Mouse (Mus musculus) heart, postnatal 36 days (tissue): ENCODE results near the gene Thoc5. TPM values are rescaled to one million over a fixed set of nuclear protein-coding genes. Genes with fewer than 3 reads are reported as not detected.

ENCODE experiments used
- DNase-seq, 2 experiments: peaks; one replicate each; pipeline ENCODE4 v3.0.0; 2021 to 2022
- intact Hi-C: fragments of 180-260 bp; cut with DNase I; formaldehyde crosslinking; loops from one replicate; pipeline ENCODE4 v1.15.1; 2025
- total RNA-seq, 2 experiments: library from RNA; stranded (reverse); gene quantifications; 2 replicates each; pipeline ENCODE4 v1.2.3; 2021

Gene Thoc5
- total RNA-seq, result 10 to 100 TPM; 16.0 to 17.1 TPM

DNA sequence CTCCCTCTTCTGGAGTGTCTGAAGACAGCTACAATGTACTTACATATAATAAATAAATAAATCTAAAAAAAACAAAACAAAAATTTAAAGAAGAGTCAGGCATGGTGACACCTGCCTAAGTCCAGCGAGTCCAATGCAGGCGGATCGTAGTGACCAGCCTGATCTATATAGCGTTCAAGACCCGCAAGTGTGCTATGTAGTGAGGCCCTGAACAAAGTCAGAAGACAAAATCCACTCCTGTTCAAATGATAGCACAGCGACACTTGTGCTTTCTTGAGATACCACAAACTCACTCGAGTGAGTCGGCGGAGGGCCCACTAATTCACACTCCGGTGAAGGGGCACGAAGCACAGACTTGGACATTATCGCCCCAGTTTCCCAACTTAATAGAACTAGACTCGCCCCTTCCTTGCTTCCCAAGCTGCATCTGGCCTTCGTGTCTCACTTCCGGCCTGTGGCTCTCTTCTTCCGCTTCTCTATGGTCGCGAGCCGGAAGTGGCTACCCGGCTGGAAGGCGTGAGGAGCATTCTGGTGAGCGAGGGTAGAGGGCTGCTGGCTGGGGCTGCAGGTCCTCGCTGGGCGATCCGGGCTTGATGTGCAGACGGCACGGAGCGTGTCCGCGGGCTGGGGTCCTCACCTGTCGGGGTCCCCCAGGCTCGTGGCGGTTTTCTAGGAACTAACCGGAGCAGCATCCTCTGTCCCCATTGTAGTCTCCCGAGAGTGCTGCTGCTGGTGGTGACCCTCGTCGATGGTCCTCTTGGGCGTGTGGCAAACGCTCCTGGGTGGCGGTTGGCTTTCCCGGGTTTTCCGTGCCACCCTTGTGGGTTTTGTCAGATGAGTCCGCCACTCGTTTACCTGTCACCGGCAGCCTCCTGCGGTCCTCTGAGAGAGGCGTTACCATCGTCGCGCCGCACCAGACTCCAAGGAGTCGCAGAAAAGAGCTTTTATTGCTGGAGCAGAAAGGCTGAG is at the start of gene Thoc5:
TSS of gene Thoc5 (plus strand) at position 473 of the 969 bp plus-strand sequence.
- intact Hi-C loops, result no loop called here
- DNase-seq, result peak; percentile 80 to 81

DNA sequence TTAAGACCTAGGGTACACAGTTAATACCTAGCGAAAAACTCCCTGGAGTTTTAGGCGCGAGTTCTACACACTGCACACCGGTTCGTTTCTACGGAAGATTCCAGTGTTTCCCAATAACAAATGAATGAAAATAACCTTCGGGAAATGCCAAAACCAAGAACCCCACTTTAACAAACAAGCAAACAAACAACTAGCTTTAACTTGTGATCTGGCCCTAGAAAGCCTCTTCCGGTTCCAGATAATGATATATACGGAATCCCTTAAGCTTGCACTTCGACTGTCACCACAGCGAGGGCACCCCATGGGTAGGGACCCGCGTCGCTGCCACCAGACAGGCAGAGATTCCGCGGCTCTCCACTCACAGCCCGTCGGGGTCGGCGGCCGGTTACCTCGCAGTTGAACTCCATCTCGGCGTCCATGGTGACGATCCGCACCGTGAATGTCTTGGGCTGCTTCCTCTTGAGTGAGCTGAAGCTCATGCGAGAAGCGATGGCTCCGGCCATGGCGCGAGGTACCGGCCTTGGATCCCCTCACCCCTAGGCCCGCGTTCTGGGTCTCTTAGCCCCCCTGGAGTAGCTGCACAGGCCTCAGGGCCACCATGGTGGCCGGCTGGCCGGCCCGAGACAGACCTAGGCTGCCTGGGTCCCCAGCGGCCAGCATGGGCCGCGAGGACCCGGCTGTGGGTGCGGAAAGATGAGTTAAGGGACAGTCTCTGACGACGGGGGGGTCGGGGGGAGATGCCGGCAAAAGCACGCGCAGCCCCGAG is 46.5 kb upstream of the Thoc5 start:
- intact Hi-C loops, result no loop called here
- DNase-seq, result peak; percentile 41 to 54

DNA sequence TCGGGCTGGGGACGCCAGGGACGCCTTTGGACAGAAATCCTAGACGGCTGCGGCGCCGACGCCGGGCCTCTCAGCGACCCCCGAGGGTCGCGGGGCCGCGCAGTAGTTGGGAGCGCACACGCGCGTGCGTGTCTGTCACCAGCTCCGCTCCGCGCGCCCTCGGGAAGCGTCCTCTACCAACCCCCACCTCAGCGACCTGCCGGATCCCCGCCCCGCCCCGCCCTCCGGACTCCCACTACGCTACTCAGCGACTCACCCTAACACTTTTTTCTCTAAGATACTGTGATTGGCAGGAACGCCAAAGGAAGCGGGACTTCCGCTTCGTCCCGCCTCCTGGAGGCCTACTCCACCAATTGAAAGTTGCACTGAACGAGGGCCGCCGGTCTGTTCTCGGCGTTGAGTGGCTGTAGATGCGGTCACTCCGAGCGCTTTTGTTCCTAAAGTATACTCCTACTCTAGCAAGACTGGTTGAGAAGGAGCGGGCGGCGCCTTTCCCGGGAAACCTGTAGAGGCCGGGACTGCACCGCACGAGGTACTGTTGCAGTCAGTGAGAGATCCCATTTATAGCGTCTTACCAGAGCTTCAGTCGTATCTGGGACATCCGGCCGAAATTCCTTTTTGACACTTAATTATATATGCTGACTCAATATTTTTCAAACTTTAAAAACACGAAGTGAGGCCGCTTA is 45.7 kb upstream of the Thoc5 start, which contains the start of gene Nf2:
TSS of gene Nf2 (minus strand) at position 279 of the 686 bp plus-strand sequence.
- intact Hi-C loops, result no loop called here

DNA sequence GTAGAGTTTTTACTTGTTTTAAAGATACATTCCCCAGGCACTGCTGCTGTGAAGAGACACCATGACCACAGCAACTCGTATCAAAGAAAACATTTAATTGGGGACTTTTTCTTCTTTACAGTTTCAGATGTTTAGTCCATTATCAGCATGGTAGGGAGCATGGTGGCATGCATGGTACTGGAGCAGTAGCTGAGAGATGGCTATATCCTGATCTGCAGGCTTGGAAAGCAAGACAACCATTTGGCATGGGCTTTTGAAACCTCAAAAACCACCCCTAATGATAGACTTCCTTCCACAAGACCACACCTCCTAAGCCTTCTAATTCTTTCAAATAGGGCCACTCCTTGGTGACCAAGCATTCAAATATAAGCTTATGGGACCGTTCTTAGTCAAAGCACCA is 44.7 kb upstream of the Thoc5 start:
- intact Hi-C loops, result no loop called here
- no peak for DNase-seq

More for the DNA sequence above, 45.7 kb upstream of the Thoc5 start, which contains the start of gene Nf2:
- peak; percentile 93 to 95 for DNase-seq

DNA sequence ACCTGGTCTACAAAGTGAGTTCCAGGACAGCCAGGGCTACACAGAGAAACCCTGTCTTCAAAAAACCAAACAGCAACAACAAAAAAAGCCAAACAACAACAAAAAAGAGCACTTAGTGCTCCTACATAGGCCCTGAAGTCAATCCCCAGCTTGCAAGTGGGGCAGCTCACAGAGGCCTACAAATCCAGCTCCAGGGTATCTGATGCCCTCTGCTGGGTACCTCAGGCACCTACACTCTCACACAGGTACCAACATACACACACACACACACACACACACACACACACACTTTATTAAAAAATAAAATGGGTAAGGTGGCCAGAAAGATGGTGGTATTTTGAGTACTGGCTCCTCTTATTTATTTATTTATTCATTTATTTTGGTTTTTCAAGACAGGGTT is 42.1 kb upstream of the Thoc5 start:
- no peak for DNase-seq
- intact Hi-C loops, result no loop called here

DNA sequence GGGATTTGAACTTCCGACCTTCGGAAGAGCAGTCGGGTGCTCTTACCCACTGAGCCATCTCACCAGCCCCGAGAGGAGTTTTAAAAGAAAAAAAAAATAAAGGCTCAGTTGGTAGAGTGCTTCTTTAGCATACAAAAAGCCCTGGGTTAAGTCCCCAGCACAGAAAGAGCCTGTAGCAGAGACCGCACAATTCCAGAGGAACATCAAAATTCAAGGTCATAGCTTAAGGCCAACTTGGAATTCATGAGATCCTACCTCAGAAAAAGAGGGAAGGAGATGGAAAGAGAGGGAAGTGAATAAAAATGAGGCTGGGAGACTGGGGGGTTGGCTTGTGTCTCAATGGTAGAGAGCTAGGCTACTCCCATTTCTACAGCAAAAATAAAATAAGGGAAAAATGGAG is 40.9 kb upstream of the Thoc5 start:
- no peak for DNase-seq
- intact Hi-C loops, result no loop called here

DNA sequence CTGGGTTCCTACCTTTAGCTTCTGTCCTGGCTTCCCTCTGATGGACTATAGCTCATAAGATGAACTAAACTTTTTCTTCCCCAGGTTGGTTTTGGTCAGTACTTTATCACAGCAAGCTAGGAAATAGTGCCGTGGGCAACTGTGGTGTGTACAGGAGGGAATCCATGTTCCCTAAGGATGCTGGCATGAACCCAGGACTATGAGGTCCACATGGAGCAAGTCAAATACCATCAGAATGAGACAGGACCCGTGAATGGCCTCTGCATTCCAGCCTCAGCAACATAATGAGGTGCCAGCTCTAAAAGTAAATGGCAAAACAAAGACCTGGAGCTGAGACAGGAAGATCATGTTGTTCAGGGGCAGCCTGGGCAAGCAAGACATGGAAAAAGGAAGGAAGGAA is 36.7 kb upstream of the Thoc5 start:
- intact Hi-C loops, result no loop called here
- DNase-seq, result no peak

DNA sequence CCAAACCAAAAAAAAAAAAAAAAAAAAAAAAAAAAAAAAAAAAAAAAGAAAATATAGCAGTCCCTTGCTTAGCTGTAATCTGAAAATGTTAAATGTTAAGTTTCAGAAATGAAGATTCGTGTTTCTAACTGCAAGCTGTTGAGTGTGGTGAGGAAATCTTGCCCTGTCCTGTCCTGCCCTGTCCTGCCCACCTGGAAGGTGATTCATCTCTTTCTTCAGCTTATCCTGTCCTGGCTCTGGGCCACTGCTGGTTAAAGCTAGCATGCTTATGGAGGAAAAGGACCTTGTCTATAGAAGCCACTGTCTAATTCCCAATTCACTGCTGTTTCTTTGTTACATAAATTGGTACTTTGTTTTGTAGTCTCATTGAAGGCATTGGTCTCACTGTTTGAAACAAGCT is 34.1 kb upstream of the Thoc5 start:
- intact Hi-C loops, result no loop called here
- DNase-seq, result no peak

DNA sequence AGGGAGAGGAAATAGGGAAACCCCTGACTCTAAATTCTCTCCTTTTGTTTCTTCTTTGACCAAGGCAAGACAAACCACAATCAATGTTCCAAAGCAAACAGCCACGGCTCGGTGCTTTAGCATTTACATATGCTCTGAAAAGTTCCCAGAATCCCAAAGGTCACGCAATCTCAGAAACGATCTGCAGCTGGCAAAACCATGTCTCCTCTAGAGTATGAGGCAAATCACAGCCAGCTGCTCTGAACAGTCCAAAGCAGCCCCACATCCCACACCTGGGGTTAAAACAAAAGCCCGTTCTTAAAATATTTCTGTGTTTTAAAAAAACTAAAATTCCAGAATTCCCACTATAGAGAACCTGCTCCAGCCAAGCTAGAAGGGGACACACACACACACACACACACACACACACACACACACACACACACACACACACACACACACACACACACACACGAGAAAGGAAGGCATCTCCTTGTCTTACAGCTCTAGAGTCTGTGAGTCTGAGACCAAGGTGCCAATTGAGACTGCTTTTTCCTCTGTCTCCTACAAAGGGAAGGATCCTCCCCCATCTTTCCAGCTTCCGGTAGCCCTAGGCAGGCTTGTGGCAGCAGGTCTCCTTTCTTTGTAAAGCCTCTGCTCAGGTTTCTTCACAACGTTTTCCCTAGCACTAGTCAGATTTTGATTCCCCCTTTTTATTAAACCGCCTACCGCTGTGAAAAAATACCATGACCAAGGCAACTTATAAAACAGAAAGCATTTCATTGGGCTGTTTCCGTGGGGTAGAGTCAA is 33.1 kb upstream of the Thoc5 start:
- intact Hi-C loops, result no loop called here
- no peak for DNase-seq

DNA sequence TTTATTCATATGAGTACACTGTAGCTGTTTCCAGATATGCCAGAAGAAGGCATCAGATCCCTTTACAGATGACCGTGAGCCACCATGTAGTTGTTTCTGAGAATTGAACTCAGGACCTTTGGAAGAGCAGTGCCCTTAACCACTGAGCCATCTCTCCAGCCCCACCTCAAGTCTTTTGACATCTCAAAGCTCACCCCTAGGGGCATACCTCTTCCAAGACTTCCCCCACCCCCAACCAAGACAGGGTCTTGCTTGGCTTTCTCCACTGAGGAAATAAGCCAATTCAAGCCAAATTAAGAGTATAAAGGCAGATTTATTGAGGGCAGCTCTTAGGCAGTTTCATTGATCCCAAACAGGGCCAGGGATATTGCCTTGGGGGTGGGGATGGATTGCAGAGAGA is 32.4 kb upstream of the Thoc5 start:
- DNase-seq, result no peak
- intact Hi-C loops, result no loop called here

DNA sequence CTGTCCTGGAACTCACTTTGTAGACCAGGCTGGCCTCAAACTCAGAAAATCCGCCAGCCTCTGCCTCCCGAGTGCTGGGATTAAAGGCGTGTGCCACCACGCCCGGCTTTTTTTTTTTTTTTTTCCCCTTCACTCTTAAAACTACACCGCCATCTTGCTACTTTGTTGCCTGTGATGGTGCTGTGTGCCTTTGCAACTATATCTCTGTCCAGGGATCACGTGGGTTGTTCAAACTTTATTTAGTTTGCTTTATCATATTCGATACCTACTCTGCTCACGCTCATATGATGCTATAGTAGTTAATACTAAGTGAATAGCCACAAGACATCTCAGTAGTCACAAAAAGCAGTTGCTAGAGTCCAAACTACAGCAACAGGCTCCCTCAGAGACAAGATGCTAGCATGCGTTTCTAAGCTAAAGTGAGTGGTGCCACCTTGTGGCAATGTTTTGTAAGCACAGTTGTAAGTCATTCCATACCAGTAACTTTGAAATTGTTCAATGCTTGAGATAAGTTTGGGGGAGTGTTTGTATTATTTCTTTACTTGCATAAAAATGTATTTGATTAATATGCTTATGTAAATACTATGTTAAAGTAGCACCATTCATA is 29.4 kb upstream of the Thoc5 start:
- intact Hi-C loops, result loop anchor here (2.0 to 5.0 kb wide), 3 partner anchors 23 to 753 kb away; no protein-coding TSS in a partner anchor
- DNase-seq, result peak; percentile 63 to 71

DNA sequence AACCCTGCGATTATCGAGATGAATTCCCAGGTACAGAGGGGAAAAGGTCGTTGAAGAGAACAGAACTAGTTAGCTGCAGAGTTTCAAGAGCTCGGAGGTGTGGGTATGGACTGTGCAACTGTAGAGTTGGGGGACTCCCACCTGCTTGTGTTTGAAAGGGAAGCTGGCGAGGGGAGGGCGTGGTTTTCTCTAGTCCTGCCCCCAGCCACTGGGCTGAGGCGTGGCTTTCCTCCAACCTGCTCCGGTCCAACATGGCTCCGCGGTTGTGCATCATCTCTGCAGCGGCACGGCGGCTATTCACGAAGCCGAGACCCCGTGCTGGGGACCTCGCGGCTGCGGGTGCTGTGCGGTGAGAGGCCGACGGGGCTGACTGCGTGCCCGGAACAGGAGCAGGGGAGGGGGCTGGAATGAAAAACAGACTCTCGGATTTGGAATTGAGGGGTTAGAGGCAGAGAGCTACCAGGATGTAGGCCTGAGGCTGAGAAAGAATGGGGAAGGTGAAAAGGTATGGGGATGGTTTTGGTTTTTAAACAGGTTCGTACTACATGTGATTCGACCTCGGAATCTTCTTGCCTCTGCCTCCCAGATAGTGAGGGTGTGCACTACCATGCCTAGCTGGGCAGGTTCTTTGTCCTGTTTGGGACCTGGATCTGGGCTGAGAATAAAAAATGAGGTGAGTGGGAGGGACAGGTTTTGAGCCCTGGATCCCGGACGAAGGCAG is 21.2 kb upstream of the Thoc5 start, which contains the start of gene Nipsnap1:
TSS of gene Nipsnap1 (plus strand) at position 197 of the 721 bp plus-strand sequence.
- intact Hi-C loops, result no loop called here
- DNase-seq, result peak; percentile 47 to 64

DNA sequence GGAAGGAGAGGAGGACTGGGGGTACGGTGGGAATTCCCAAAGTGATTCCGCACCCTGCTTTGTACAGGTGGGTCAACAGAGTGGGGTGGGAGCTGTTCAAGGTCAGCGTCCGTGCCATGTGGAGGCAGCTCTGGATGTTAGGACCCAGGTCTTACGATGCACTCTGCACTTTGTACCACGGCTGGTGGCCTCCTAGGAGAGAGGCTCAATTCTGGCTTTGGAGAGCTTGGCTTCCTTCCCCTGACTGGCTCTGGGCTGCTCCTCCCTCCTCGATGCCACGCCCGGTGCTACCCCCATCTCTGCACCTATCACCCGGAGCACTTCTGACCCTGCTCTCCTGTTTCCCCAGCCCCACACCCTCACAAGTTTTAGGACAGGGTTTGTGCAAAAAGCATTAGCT is 20.6 kb upstream of the Thoc5 start:
- intact Hi-C loops, result no loop called here
- no peak for DNase-seq

DNA sequence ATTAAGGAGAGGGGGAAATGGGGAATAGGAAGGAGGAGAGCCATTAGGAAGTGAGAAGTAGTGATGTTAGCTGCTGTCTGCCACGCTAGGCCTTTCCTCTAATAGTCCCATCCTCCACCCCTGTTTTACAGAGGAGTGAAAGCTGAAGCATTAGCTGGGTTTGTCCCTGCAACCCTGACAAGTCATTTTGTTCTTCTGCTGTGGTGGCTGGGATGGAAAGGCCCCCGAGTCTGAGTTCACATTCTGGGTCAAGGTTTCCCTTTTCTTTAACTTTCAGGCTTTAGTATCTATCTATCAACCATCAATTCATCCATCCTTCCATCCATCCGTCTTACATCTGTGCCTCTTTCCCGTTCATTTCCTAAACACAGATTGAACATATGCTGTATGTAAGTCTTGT is 14.0 kb upstream of the Thoc5 start:
- no peak for DNase-seq
- intact Hi-C loops, result no loop called here

DNA sequence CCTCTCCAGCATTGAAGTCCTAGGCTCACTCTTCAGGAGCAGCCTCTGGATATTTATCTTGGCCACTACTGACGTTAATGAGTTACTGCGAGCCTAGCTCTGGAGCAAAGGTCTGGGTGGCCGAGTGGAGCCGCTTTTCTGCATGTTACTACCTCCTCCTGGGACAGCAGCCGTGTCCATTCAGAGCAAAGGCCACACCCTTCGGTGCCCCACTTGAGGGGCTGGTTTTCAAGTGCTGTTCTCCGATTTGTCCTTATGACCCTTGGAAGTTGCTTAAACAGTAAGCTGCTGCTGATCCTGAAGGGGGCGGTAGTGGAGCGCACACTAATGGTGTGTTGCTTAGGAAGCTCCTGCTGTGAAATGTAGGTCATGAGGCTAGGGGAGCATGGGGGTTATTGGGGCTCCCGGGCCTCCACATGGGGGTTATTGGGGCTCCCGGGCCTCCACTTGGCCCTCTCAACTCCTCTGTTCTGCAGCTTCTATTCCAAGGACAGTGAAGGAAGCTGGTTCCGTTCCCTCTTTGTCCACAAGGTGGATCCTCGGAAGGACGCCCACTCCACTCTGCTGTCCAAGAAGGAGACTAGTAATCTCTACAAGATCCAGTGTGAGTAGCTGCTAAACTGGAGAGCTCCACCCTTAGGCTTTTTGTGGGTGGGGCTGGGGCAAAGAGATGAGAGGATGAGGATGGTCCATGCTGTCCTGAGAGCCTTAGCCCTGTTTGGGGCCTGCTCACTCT is 12.1 kb upstream of the Thoc5 start:
- peak in 1 of 2 experiments; percentile 3 for DNase-seq
- intact Hi-C loops, result no loop called here

DNA sequence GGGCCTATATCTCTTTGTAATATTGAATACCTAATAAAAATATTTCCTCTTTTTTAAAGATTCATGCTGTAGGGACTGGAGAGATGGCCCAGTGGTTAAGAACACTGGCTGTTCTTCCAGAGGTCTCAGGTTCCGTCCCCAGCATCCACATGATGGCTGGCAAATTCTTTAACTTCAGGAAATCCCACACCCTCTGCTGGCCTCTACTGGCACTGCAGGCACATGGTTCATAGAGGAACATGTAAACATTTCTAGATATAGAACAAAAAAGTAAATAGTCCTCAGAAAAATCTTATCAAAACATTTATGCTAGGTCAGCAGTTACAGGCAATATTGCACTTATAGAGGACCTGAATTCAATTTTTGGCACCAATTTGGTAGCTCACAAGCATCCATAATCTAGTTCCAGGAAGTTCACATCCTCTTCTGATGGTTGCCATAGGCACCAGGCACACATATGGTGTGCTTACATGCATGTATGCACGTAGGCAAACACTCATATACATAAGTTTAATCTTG is 9.7 kb upstream of the Thoc5 start:
- peak; percentile 17 to 43 for DNase-seq
- intact Hi-C loops, result no loop called here

DNA sequence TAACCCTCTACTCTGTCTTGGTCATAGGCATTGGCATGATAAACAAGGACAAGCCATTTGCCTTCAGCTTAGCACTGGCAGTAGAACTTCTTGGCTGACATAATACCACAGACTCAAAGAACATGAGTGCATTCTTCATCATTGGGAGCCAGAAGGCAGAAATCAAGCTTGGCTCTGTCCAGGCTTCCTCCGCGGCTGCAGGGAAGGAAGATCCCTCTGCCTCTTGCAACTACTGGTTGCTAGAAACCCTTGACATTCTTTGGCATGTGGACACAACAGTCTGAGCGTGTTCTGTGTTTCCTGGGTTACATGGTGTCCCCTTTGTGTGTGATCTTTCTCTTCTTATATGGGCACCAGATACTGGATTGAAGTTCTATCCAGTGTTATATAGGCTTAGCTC is 8.1 kb upstream of the Thoc5 start:
- no peak for DNase-seq

DNA sequence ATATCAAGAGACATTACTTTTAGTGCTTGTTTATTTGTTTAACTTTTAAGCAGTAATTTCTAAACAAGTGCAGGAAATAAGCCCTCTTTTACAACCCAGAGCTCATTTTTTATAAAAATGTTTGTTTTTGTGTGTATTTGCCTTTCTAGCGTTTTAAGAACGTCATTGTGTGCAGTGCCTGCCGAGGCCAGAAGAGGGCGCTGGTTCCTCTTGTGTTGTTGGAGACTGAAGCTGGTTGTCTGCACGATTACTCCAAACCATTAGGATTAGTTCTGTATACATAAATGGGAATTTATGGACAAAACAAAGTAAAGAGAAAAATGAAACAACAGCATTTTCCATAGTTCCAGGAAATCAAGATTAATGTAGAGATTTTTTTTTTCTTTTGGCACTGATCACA is 5.3 kb downstream of the Thoc5 start:
- intact Hi-C loops, result no loop called here
- DNase-seq, result no peak

More for the DNA sequence above, 8.1 kb upstream of the Thoc5 start:
- intact Hi-C loops, result no loop called here
